Mouse (Mus musculus) liver, postnatal 0 days (tissue): ENCODE measurements at regions not wholly inside any gene's neighbourhood (a gene's known extent, or its start where the extent isn't known, plus 50 kb on each side); places are given as distances from the start of the nearest gene placed in this dataset.

Experiments used
- CTCF ChIP-seq: sonication (generic); IDR thresholded peaks from 2 replicates; pipeline ENCODE4 v1.5.1; 2016; ENCODE audit warnings: antibody characterized with exemption, low read depth
- EP300 ChIP-seq: IDR thresholded peaks from 2 replicates; pipeline ENCODE4 v1.6.1; 2016; ENCODE audit warnings: antibody characterized with exemption, low read depth, mild to moderate bottlenecking

GRCm38 (mm10) chr9:67099471-67099870, 50.3 kb upstream of the Tpm1 start:
- TF ChIP-seq EP300 (no peak), CTCF (no peak)
